Mouse (Mus musculus): ENCODE data around the gene Ccdc84.
A peak's percentile ranks its signal among the peaks of the same experiment; 100 is the strongest.
"Not testable (repeated sequence)": the region's sequence is repeated elsewhere in the genome, so short reads cannot be mapped to it uniquely, and the experiment has no call there.

The Ccdc84 gene

GRCm38 (mm10) chr9:44418519-44419385, at the start of gene Ccdc84:
TSS of gene Ccdc84 (minus strand) at chr9:44418569.
- DNase-seq (ENCODE audit: low spot score): no peak

GRCm38 (mm10) chr9:44461950-44462349, 43.6 kb upstream of the Ccdc84 start:
- no peak for DNase-seq (ENCODE audit: low spot score)

- DNase-seq (ENCODE audit: low spot score): peak; percentile 92
Observed at GRCm38 (mm10) chr9:44457035-44457742, 38.8 kb upstream of the Ccdc84 start.

- no peak for DNase-seq (ENCODE audit: low spot score)
Observed at GRCm38 (mm10) chr9:44454891-44455220, 36.5 kb upstream of the Ccdc84 start, which contains the start of gene Upk2. TSS of gene Upk2 (minus strand) at chr9:44454976.

- peak; percentile 61 for DNase-seq (ENCODE audit: low spot score)
Observed at GRCm38 (mm10) chr9:44454132-44454890, 35.9 kb upstream of the Ccdc84 start.

- DNase-seq (ENCODE audit: low spot score): no peak
Observed at GRCm38 (mm10) chr9:44450387-44450786, 32.0 kb upstream of the Ccdc84 start.

GRCm38 (mm10) chr9:44444402-44445025, 26.1 kb upstream of the Ccdc84 start:
- DNase-seq (ENCODE audit: low spot score): not testable (repeated sequence)

- DNase-seq (ENCODE audit: low spot score): no peak
Observed at GRCm38 (mm10) chr9:44440961-44441360, 22.6 kb upstream of the Ccdc84 start, which contains the start of gene Foxr1. TSS of gene Foxr1 (minus strand) at chr9:44441136.

- DNase-seq (ENCODE audit: low spot score): no peak
Observed at GRCm38 (mm10) chr9:44435747-44436146, 17.4 kb upstream of the Ccdc84 start.

GRCm38 (mm10) chr9:44432577-44433185, 14.3 kb upstream of the Ccdc84 start:
- no peak for DNase-seq (ENCODE audit: low spot score)

GRCm38 (mm10) chr9:44423576-44423975, 5.2 kb upstream of the Ccdc84 start:
- no peak for DNase-seq (ENCODE audit: low spot score)

- no peak for DNase-seq (ENCODE audit: low spot score)
Observed at GRCm38 (mm10) chr9:44420280-44420898, 2.0 kb upstream of the Ccdc84 start.

GRCm38 (mm10) chr9:44419730-44420129, 1.4 kb upstream of the Ccdc84 start:
- DNase-seq (ENCODE audit: low spot score): not testable (repeated sequence)

GRCm38 (mm10) chr9:44417892-44418363, 441 bp downstream of the Ccdc84 start:
- DNase-seq (ENCODE audit: low spot score): peak; percentile 92

- DNase-seq (ENCODE audit: low spot score): no peak
Observed at GRCm38 (mm10) chr9:44417156-44417891, 1.0 kb downstream of the Ccdc84 start.

- DNase-seq (ENCODE audit: low spot score): no peak
Observed at GRCm38 (mm10) chr9:44412781-44413180, 5.6 kb downstream of the Ccdc84 start.

GRCm38 (mm10) chr9:44412306-44412705, 6.1 kb downstream of the Ccdc84 start:
- no peak for DNase-seq (ENCODE audit: low spot score)

- no peak for DNase-seq (ENCODE audit: low spot score)
Observed at GRCm38 (mm10) chr9:44411601-44412130, 6.7 kb downstream of the Ccdc84 start.

- no peak for DNase-seq (ENCODE audit: low spot score)
Observed at GRCm38 (mm10) chr9:44410647-44411336, 7.6 kb downstream of the Ccdc84 start.

All from left cerebral cortex, adult 11 months (tissue).